Mouse (Mus musculus): ENCODE data around the gene Cacnb3. TPM values are rescaled to one million over a fixed set of nuclear protein-coding genes. Genes with fewer than 3 reads are reported as not detected.
A peak's percentile ranks its signal among the peaks of the same experiment; 100 is the strongest.

Cacnb3 gene
- polyA plus RNA-seq, 1 experiment from 2014 or later, result 1.5 TPM

GRCm38 (mm10) chr15:98662198-98662566, 31.5 kb downstream of the Cacnb3 start:
- peak; percentile 54 for DNase-seq
- under 1% methylated on average over 14 of the region's 14 CpGs for WGBS (ENCODE audit: insufficient replicate concordance)
- Histone ChIP-seq H3K9me3 (replicated peaks) (no peaks in the 10 kb centered on the region), H3K9ac (peak overlapping the region; percentile 89), H3K36me3 (peaks cover 34% of the 10 kb centered on the region), H3K4me2 (peak overlapping the region; percentile 83), H3K27me3 (no peaks in the 10 kb centered on the region), H3K4me1 (replicated peaks) (peaks cover 22% of the 10 kb centered on the region), H3K4me3 (replicated peaks) (peak overlapping the region; percentile 77), H3K27ac (peak overlapping the region; percentile 88)
- ATAC-seq (ENCODE audit: low read depth), result peak; percentile 39

DNA sequence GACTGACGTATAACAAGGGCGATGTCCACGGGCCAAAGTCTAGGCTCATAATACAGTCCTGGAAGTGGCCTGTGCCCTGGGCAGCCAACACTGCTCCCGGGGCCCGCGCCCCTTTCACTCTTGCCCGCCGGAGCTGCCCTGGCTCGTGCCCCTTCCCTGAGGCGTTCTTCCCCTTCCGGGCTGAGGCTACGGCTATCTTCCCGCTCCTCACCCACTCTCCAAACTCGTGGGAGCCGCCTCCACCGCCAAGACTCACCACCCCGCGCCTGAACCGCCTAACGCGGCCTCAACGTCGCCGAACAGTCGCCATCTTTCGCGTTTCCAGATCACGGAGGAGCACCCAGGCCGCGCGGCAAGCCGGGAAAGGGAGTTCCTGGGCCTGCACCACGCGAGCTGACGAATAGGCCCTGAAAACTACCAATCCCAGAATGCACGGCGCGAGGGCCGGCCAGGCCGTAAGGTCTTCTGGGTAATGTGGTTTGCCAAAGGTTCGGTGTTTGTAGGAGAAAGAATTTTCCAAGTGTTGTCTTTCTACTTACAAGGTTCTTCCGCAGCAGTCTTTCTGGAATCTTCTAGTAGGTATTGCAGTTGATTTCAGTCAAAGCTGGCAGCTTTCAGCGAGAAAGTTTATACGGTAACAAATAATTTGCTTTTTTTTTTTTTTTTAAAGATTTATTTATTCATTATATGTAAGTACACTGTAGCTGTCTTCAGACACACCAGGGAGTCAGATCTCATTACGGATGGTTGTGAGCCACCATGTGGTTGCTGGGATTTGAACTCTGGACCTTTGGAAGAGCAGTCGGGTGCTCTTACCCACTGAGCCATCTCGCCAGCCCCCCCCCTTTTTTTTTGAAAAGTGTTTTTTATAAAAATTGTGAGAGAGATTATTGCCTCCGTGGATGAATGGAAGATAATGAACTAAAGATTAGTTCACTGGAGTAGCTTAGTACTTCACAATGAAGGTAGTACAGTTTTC, 32.2 kb downstream of the Cacnb3 start, which contains the start of gene Ddx23:
Gene Ddx23, minus strand, starts transcription at position 328 of the 979 bp plus-strand sequence.
- Histone ChIP-seq H3K9me3 (replicated peaks) (no peaks in the 10 kb centered on the region), H3K27me3 (no peaks in the 10 kb centered on the region), H3K27ac (peak within 1 kb of the TSS; percentile 88), H3K4me1 (replicated peaks) (peaks cover 22% of the 10 kb centered on the region), H3K4me2 (peak within 1 kb of the TSS; percentile 83), H3K36me3 (peaks cover 27% of the 10 kb centered on the region), H3K9ac (peak within 1 kb of the TSS; percentile 89), H3K4me3 (replicated peaks) (peak within 1 kb of the TSS; percentile 77)
- ATAC-seq (ENCODE audit: low read depth) (peak; percentile 96), DNase-seq (peak; percentile 94)
- 3% methylated on average over 48 of the region's 48 CpGs for WGBS (ENCODE audit: insufficient replicate concordance)

DNA sequence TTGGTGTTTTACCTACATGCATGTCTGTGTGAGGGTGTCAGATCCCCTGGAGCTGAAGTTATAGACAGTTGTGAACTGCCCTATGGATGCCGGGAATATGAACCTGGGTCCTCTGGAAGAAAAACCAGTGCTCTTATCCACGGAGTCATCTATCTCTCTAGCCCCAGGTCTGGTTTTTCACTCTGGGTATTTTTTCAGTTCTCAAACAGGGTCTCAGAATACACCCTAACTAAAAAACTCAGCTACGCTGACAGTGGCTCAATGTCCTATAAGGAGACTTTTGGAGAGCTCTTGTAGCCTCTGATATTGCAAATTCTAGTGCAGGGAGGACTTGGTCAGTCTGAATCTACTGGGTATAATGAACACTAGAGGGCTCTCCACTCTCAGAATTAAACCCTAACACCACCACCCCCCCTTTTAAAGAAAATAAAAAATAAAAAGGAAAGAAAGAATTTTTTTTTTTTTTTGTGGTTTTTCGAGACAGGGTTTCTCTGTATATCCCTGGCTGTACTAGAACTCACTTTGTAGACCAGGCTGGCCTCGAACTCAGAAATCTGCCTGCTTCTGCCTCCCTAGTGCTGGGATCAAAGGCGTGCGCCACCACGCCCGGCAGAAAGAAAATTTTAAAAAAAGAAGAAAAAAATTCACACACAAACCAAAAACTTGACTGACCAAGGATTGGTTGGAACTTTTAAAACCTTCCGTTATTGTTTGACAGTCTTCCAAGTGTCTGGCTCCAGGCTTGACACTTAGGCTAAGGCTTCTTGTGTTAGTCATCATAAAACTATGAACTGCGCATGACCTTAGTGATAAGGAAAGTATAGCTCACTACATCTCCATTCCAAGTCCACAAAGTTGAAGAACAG, 33.6 kb downstream of the Cacnb3 start:
- ATAC-seq (ENCODE audit: low read depth) (no peak), DNase-seq (no peak)
- H3K27ac ChIP-seq, result no peak overlapping the region
- H3K4me1 ChIP-seq (replicated peaks), result peaks cover 22% of the 10 kb centered on the region
- H3K4me2 ChIP-seq, result no peak overlapping the region
- H3K36me3 ChIP-seq, result peaks cover 13% of the 10 kb centered on the region
- no peaks in the 10 kb centered on the region for H3K9me3 ChIP-seq (replicated peaks)
- H3K27me3 ChIP-seq, result no peaks in the 10 kb centered on the region
- 69% methylated on average over 11 of the region's 11 CpGs for WGBS (ENCODE audit: insufficient replicate concordance)
- H3K9ac ChIP-seq, result no peak overlapping the region
- H3K4me3 ChIP-seq (replicated peaks), result no peak overlapping the region

- H3K4me1 ChIP-seq (replicated peaks), result peaks cover 16% of the 10 kb centered on the region
- WGBS (ENCODE audit: insufficient replicate concordance), result 44% methylated on average over 4 of the region's 4 CpGs
- no peak overlapping the region for H3K27ac ChIP-seq
- H3K9me3 ChIP-seq (replicated peaks), result no peaks in the 10 kb centered on the region
- H3K27me3 ChIP-seq, result peaks cover 63% of the 10 kb centered on the region
- H3K36me3 ChIP-seq, result no peaks in the 10 kb centered on the region
- no peak overlapping the region for H3K4me2 ChIP-seq
- no peak overlapping the region for H3K9ac ChIP-seq
- no peak overlapping the region for H3K4me3 ChIP-seq (replicated peaks)
- DNase-seq, result no peak
- no peak for ATAC-seq (ENCODE audit: low read depth)
Observed at GRCm38 (mm10) chr15:98672592-98672991, 42.0 kb downstream of the Cacnb3 start.

GRCm38 (mm10) chr15:98673732-98674131, 43.1 kb downstream of the Cacnb3 start:
- H3K9me3 ChIP-seq (replicated peaks), result no peaks in the 10 kb centered on the region
- no peaks in the 10 kb centered on the region for H3K36me3 ChIP-seq
- no peak overlapping the region for H3K4me2 ChIP-seq
- no peak overlapping the region for H3K9ac ChIP-seq
- DNase-seq, result no peak
- H3K27me3 ChIP-seq, result peaks cover 75% of the 10 kb centered on the region
- peaks cover 21% of the 10 kb centered on the region for H3K4me1 ChIP-seq (replicated peaks)
- H3K27ac ChIP-seq, result no peak overlapping the region
- H3K4me3 ChIP-seq (replicated peaks), result no peak overlapping the region
- ATAC-seq (ENCODE audit: low read depth), result no peak
- 66% methylated on average over 7 of the region's 7 CpGs for WGBS (ENCODE audit: insufficient replicate concordance)

GRCm38 (mm10) chr15:98674284-98674993, 43.8 kb downstream of the Cacnb3 start:
- no peak for DNase-seq
- Histone ChIP-seq H3K4me2 (no peak overlapping the region), H3K9ac (no peak overlapping the region), H3K4me3 (replicated peaks) (no peak overlapping the region), H3K9me3 (replicated peaks) (no peaks in the 10 kb centered on the region), H3K27me3 (peaks cover 82% of the 10 kb centered on the region), H3K36me3 (no peaks in the 10 kb centered on the region), H3K27ac (no peak overlapping the region), H3K4me1 (replicated peaks) (peaks cover 21% of the 10 kb centered on the region)
- WGBS (ENCODE audit: insufficient replicate concordance), result 26% methylated on average over 7 of the region's 7 CpGs
- ATAC-seq (ENCODE audit: low read depth), result no peak

DNA sequence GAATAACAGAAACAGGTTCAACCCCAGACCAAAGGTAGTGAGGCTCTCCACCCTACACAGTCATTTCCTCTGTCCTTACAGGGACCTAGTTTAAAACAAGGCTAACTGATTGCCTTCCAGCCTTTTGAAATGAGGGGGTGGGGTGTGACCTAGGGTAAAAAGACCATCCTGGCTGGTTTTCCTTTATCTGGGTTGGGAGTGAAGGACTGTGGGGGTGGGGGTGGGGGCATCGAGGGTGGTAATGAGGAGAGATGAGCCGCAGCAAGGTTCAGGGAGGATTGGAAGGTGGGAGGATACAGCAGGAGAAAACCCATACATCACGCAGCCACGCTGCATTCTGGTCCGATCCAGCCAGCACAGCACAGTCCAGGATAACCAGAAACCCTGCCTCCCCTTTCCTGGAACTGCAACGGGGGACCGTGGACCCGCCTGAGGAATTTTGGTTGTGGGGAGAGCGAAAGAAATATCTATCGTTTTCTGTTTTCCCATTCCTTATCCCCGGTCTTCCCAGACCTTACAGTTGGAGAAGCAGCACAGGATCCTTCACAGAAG, 44.4 kb downstream of the Cacnb3 start:
- no peaks in the 10 kb centered on the region for H3K36me3 ChIP-seq
- no peak overlapping the region for H3K27ac ChIP-seq
- no peaks in the 10 kb centered on the region for H3K9me3 ChIP-seq (replicated peaks)
- H3K27me3 ChIP-seq, result peaks cover 83% of the 10 kb centered on the region
- no peak overlapping the region for H3K4me3 ChIP-seq (replicated peaks)
- no peak overlapping the region for H3K9ac ChIP-seq
- ATAC-seq (ENCODE audit: low read depth) (no peak), DNase-seq (no peak)
- peaks cover 21% of the 10 kb centered on the region for H3K4me1 ChIP-seq (replicated peaks)
- 29% methylated on average over 11 of the region's 11 CpGs for WGBS (ENCODE audit: insufficient replicate concordance)
- 0 out of 2 replicates have a peak overlapping the region, but pooled peaks have one; percentile 8 for H3K4me2 ChIP-seq

- Histone ChIP-seq H3K9me3 (replicated peaks) (no peaks in the 10 kb centered on the region), H3K4me1 (replicated peaks) (peaks cover 21% of the 10 kb centered on the region), H3K4me2 (no peak overlapping the region), H3K36me3 (no peaks in the 10 kb centered on the region), H3K27me3 (peaks cover 80% of the 10 kb centered on the region), H3K9ac (no peak overlapping the region), H3K27ac (no peak overlapping the region), H3K4me3 (replicated peaks) (peak overlapping the region; percentile 46; the same call in 1 of the 2 replicates)
- DNase-seq, result no peak
- WGBS (ENCODE audit: insufficient replicate concordance), result 8% methylated on average over 14 of the region's 14 CpGs
- no peak for ATAC-seq (ENCODE audit: low read depth)
Observed at GRCm38 (mm10) chr15:98675634-98676250, 45.1 kb downstream of the Cacnb3 start.

DNA sequence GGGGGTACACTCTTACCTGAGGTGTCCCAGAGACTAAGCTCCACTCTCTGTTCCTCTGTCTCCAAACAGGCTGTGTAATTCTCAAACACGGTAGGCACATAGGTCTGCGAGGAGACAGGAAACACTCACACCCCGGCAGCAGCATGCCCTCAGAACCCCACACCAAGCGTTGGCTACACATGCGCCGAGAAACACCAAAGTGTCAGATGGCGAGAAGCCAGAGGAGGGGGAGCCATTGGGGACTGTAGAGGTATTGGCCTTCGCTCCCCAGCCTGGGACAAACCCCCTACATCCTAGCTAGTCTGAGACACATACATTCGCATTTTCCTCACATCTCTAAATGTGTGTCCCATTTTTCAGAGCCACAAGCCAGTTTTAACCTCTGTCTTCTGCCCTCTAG, 45.8 kb downstream of the Cacnb3 start:
- DNase-seq, result no peak
- Histone ChIP-seq H3K36me3 (no peaks in the 10 kb centered on the region), H3K4me2 (peak overlapping the region; percentile 66), H3K4me3 (replicated peaks) (peak overlapping the region; percentile 46), H3K27ac (no peak overlapping the region), H3K27me3 (peaks cover 84% of the 10 kb centered on the region), H3K9ac (no peak overlapping the region), H3K4me1 (replicated peaks) (peaks cover 21% of the 10 kb centered on the region), H3K9me3 (replicated peaks) (no peaks in the 10 kb centered on the region)
- WGBS (ENCODE audit: insufficient replicate concordance), result 3% methylated on average over 9 of the region's 9 CpGs
- no peak for ATAC-seq (ENCODE audit: low read depth)

GRCm38 (mm10) chr15:98676940-98677728, 46.5 kb downstream of the Cacnb3 start, which contains the start of gene Rnd1:
Gene Rnd1 (minus strand): TSS chr15:98677461.
- DNase-seq (peak; percentile 67), ATAC-seq (ENCODE audit: low read depth) (peak; percentile 93)
- Histone ChIP-seq H3K27me3 (peaks cover 88% of the 10 kb centered on the region), H3K4me1 (replicated peaks) (peaks cover 21% of the 10 kb centered on the region), H3K9ac (peak within 1 kb of the TSS; percentile 30), H3K27ac (no peak within 1 kb of the TSS), H3K4me3 (replicated peaks) (peak within 1 kb of the TSS; percentile 46), H3K9me3 (replicated peaks) (no peaks in the 10 kb centered on the region), H3K4me2 (peak within 1 kb of the TSS; percentile 66), H3K36me3 (no peaks in the 10 kb centered on the region)
- under 1% methylated on average over 37 of the region's 37 CpGs for WGBS (ENCODE audit: insufficient replicate concordance)

Data from liver, embryonic 13.5 days (tissue).